Mouse (Mus musculus): Measurements from ENCODE around the gene Ablim1. TPM values are rescaled to one million over a fixed set of nuclear protein-coding genes. Genes with fewer than 3 reads are reported as not detected.

The Ablim1 gene
- polyA plus RNA-seq, 1 experiment from 2014 or later: 116 TPM

GRCm38 (mm10) chr19:57126950-57127349 is 187.8 kb downstream of the Ablim1 start:
- Histone ChIP-seq H3K9ac (no peak overlapping the region), H3K36me3 (no peaks in the 10 kb centered on the region), H3K4me1 (peaks cover 17% of the 10 kb centered on the region), H3K9me3 (no peaks in the 10 kb centered on the region), H3K27ac (peak overlapping the region; percentile 58), H3K27me3 (no peaks in the 10 kb centered on the region), H3K4me3 (no peak overlapping the region), H3K4me2 (no peak overlapping the region)
- WGBS: 28% methylated on average over 10 of the region's 10 CpGs
- no peak for ATAC-seq (ENCODE audit: insufficient number of reproducible peaks, low FRiP score, low TSS enrichment, low read depth)

- ATAC-seq (ENCODE audit: insufficient number of reproducible peaks, low FRiP score, low TSS enrichment, low read depth): no peak
- H3K36me3 ChIP-seq: no peaks in the 10 kb centered on the region
- no peaks in the 10 kb centered on the region for H3K9me3 ChIP-seq
- H3K4me3 ChIP-seq: no peak overlapping the region
- H3K4me1 ChIP-seq: peaks cover 23% of the 10 kb centered on the region
- WGBS: 75% methylated on average over 4 of the region's 4 CpGs
- H3K4me2 ChIP-seq: no peak overlapping the region
- no peaks in the 10 kb centered on the region for H3K27me3 ChIP-seq
- H3K27ac ChIP-seq: no peak overlapping the region
- H3K9ac ChIP-seq: no peak overlapping the region
Measured at GRCm38 (mm10) chr19:57124906-57125305, 189.8 kb downstream of the Ablim1 start.

- Histone ChIP-seq H3K9ac (no peak overlapping the region), H3K4me2 (no peak overlapping the region), H3K4me3 (no peak overlapping the region), H3K4me1 (peaks cover 31% of the 10 kb centered on the region), H3K27ac (peak overlapping the region; percentile 61), H3K36me3 (no peaks in the 10 kb centered on the region), H3K27me3 (no peaks in the 10 kb centered on the region), H3K9me3 (no peaks in the 10 kb centered on the region)
- no peak for ATAC-seq (ENCODE audit: insufficient number of reproducible peaks, low FRiP score, low TSS enrichment, low read depth)
- 67% methylated on average over 2 of the region's 2 CpGs for WGBS
Measured at GRCm38 (mm10) chr19:57124138-57124519, 190.6 kb downstream of the Ablim1 start.

GRCm38 (mm10) chr19:57123503-57124137 is 191.1 kb downstream of the Ablim1 start:
- 37% methylated on average over 11 of the region's 11 CpGs for WGBS
- Histone ChIP-seq H3K9me3 (no peaks in the 10 kb centered on the region), H3K4me2 (no peak overlapping the region), H3K4me3 (no peak overlapping the region), H3K36me3 (no peaks in the 10 kb centered on the region), H3K27ac (peak overlapping the region; percentile 67; the same call in 1 of the 2 replicates), H3K4me1 (peaks cover 36% of the 10 kb centered on the region), H3K9ac (no peak overlapping the region), H3K27me3 (no peaks in the 10 kb centered on the region)
- no peak for ATAC-seq (ENCODE audit: insufficient number of reproducible peaks, low FRiP score, low TSS enrichment, low read depth)

- Histone ChIP-seq H3K9me3 (no peaks in the 10 kb centered on the region), H3K36me3 (no peaks in the 10 kb centered on the region), H3K4me3 (no peak overlapping the region), H3K27ac (no peak overlapping the region), H3K4me2 (no peak overlapping the region), H3K9ac (no peak overlapping the region), H3K27me3 (no peaks in the 10 kb centered on the region), H3K4me1 (peaks cover 43% of the 10 kb centered on the region)
- WGBS: 84% methylated on average over 3 of the region's 3 CpGs
- ATAC-seq (ENCODE audit: insufficient number of reproducible peaks, low FRiP score, low TSS enrichment, low read depth): no peak
Measured at GRCm38 (mm10) chr19:57122261-57122660, 192.5 kb downstream of the Ablim1 start.

- no peaks in the 10 kb centered on the region for H3K9me3 ChIP-seq
- no peak for ATAC-seq (ENCODE audit: insufficient number of reproducible peaks, low FRiP score, low TSS enrichment, low read depth)
- H3K27ac ChIP-seq: 0 out of 2 replicates have a peak overlapping the region, but pooled peaks have one; percentile 90
- 77% methylated on average over 4 of the region's 4 CpGs for WGBS
- no peaks in the 10 kb centered on the region for H3K36me3 ChIP-seq
- H3K4me3 ChIP-seq: no peak overlapping the region
- H3K4me2 ChIP-seq: no peak overlapping the region
- no peak overlapping the region for H3K9ac ChIP-seq
- H3K27me3 ChIP-seq: no peaks in the 10 kb centered on the region
- H3K4me1 ChIP-seq: peaks cover 49% of the 10 kb centered on the region
Measured at GRCm38 (mm10) chr19:57121036-57121435, 193.7 kb downstream of the Ablim1 start.

- no peak overlapping the region for H3K4me3 ChIP-seq
- H3K9ac ChIP-seq: no peak overlapping the region
- H3K9me3 ChIP-seq: no peaks in the 10 kb centered on the region
- peaks cover 63% of the 10 kb centered on the region for H3K4me1 ChIP-seq
- H3K27ac ChIP-seq: peak overlapping the region; percentile 90
- no peaks in the 10 kb centered on the region for H3K36me3 ChIP-seq
- H3K4me2 ChIP-seq: peak overlapping the region; percentile 60; the same call in 1 of the 2 replicates
- no peak for ATAC-seq (ENCODE audit: insufficient number of reproducible peaks, low FRiP score, low TSS enrichment, low read depth)
- 55% methylated on average over 3 of the region's 3 CpGs for WGBS
- no peaks in the 10 kb centered on the region for H3K27me3 ChIP-seq
Measured at GRCm38 (mm10) chr19:57119661-57120060, 195.1 kb downstream of the Ablim1 start.

- Histone ChIP-seq H3K9ac (peak overlapping the region; percentile 44), H3K36me3 (no peaks in the 10 kb centered on the region), H3K27ac (peak overlapping the region; percentile 90), H3K4me1 (peaks cover 63% of the 10 kb centered on the region), H3K4me3 (peak overlapping the region; percentile 44), H3K27me3 (no peaks in the 10 kb centered on the region), H3K9me3 (no peaks in the 10 kb centered on the region), H3K4me2 (peak overlapping the region; percentile 60)
- ATAC-seq (ENCODE audit: insufficient number of reproducible peaks, low FRiP score, low TSS enrichment, low read depth): peak; percentile 59; the same call in 1 of the 2 replicates
- WGBS: 35% methylated on average over 22 of the region's 22 CpGs
Measured at GRCm38 (mm10) chr19:57118785-57119565, 195.7 kb downstream of the Ablim1 start.

- 36% methylated on average over 6 of the region's 6 CpGs for WGBS
Measured at GRCm38 (mm10) chr19:57117751-57118150, 197.0 kb downstream of the Ablim1 start.

GRCm38 (mm10) chr19:57116871-57117501 is 197.7 kb downstream of the Ablim1 start:
- 8% methylated on average over 7 of the region's 7 CpGs for WGBS
- Histone ChIP-seq H3K27ac (peak overlapping the region; percentile 43; the same call in 1 of the 2 replicates), H3K4me2 (peak overlapping the region; percentile 60), H3K27me3 (no peaks in the 10 kb centered on the region), H3K9me3 (no peaks in the 10 kb centered on the region), H3K4me1 (peaks cover 61% of the 10 kb centered on the region), H3K4me3 (peak overlapping the region; percentile 44), H3K9ac (no peak overlapping the region), H3K36me3 (no peaks in the 10 kb centered on the region)
- ATAC-seq (ENCODE audit: insufficient number of reproducible peaks, low FRiP score, low TSS enrichment, low read depth): no peak

More at GRCm38 (mm10) chr19:57117751-57118150, 197.0 kb downstream of the Ablim1 start:
- Histone ChIP-seq H3K4me1 (peaks cover 57% of the 10 kb centered on the region), H3K9ac (no peak overlapping the region; the same call in 1 of the 2 replicates), H3K27me3 (no peaks in the 10 kb centered on the region), H3K4me2 (peak overlapping the region; percentile 60), H3K9me3 (no peaks in the 10 kb centered on the region), H3K36me3 (no peaks in the 10 kb centered on the region), H3K4me3 (peak overlapping the region; percentile 44), H3K27ac (peak overlapping the region; percentile 90)
- no peak for ATAC-seq (ENCODE audit: insufficient number of reproducible peaks, low FRiP score, low TSS enrichment, low read depth)

GRCm38 (mm10) chr19:57115670-57116069 is 199.0 kb downstream of the Ablim1 start:
- Histone ChIP-seq H3K36me3 (no peaks in the 10 kb centered on the region), H3K27ac (no peak overlapping the region), H3K4me1 (peaks cover 65% of the 10 kb centered on the region), H3K9ac (no peak overlapping the region), H3K4me3 (no peak overlapping the region), H3K4me2 (no peak overlapping the region), H3K27me3 (no peaks in the 10 kb centered on the region), H3K9me3 (no peaks in the 10 kb centered on the region)
- no peak for ATAC-seq (ENCODE audit: insufficient number of reproducible peaks, low FRiP score, low TSS enrichment, low read depth)
- WGBS: 41% methylated on average over 5 of the region's 5 CpGs

- Histone ChIP-seq H3K27me3 (no peaks in the 10 kb centered on the region), H3K4me1 (peaks cover 65% of the 10 kb centered on the region), H3K36me3 (no peaks in the 10 kb centered on the region), H3K4me2 (no peak overlapping the region), H3K4me3 (no peak overlapping the region), H3K27ac (no peak overlapping the region), H3K9ac (no peak overlapping the region), H3K9me3 (no peaks in the 10 kb centered on the region)
- ATAC-seq (ENCODE audit: insufficient number of reproducible peaks, low FRiP score, low TSS enrichment, low read depth): no peak
- 62% methylated on average over 5 of the region's 5 CpGs for WGBS
Measured at GRCm38 (mm10) chr19:57114951-57115350, 199.8 kb downstream of the Ablim1 start.
